Mouse (Mus musculus) liver, embryonic 14.5 days (tissue): Measurements from ENCODE around the gene Dnajc8.

Experiments
- CTCF ChIP-seq: IDR thresholded peaks from 2 replicates; pipeline ENCODE4 v1.5.1; 2016; ENCODE audit warnings: antibody characterized with exemption, low read depth, control low read depth
- EP300 ChIP-seq: IDR thresholded peaks from 2 replicates; pipeline ENCODE4 v1.6.1; 2016; ENCODE audit warnings: antibody characterized with exemption, low read depth

GRCm38 (mm10) chr4:132515369-132516155, 19.8 kb upstream of the Dnajc8 start:
- TF ChIP-seq EP300 = no peak
- TF ChIP-seq CTCF = no peak
